Mouse (Mus musculus): ENCODE results near the gene Med1. TPM values are rescaled to one million over a fixed set of nuclear protein-coding genes. Genes with fewer than 3 reads are reported as not detected.

Med1 gene
- 6.4 TPM for polyA plus RNA-seq (2015; fragmentation: Illumina TruSeq; extraction: RNeasy Lipid Tissue Mini Kit (QIAGEN cat#74804); ENCODE audit: insufficient read depth, low read depth, low replicate concordance)

GRCm38 (mm10) chr11:98192901-98193805 is at the start of gene Med1:
Gene Med1 (minus strand): TSS chr11:98193293.

DNA sequence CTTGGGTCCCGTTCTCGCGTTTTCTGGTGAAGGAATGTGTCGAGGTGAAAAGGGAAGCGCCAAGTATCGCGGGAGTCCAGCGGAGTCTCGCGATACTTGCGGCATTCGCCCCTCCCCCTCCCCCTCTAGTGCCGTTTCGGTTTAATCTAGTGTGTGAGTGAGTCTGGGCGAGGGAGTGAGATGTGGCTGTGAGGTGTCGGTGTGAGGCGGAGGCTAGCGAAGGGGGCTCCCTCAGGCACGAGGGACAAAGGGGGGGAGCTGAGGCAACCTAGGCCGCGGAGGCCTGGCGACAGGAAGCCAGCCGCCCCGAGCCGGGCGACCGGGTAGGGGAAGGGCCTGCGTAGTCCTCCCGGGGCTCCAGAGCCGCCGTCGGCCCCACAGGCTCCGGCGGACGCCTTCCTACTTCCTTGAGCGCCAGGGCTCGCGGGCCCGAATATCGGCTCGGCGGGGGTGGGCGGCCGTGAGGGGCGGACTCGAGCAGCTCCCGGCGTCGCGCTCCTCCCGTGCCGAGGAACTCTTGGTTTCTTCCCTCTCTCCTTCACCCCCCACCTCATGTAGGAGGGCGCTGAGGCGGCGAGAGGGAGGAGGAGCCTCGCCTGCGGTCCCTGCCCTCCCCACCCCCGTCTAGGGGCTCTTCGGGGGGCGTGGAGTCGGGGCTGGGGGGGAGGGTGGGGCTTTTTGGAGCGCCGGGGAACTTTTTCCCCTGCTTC is 9.7 kb upstream of the Med1 start, which contains the start of gene Cdk12:
TSS of gene Cdk12 (plus strand) at position 419 of the 710 bp plus-strand sequence.

GRCm38 (mm10) chr11:98149786-98150624 is 43.1 kb downstream of the Med1 start, which contains the start of gene Fbxl20:
Gene Fbxl20 (minus strand): TSS chr11:98150403.

Other genes starting within 250 kb of the Med1 start
- 1.3 TPM for gene Plxdc1, start 206.8 kb downstream of the Med1 start, polyA plus RNA-seq (2015; fragmentation: Illumina TruSeq; extraction: RNeasy Lipid Tissue Mini Kit (QIAGEN cat#74804); ENCODE audit: insufficient read depth, low read depth, low replicate concordance)
- gene Arl5c, start 197.1 kb downstream of the Med1 start, polyA plus RNA-seq (2015; fragmentation: Illumina TruSeq; extraction: RNeasy Lipid Tissue Mini Kit (QIAGEN cat#74804); ENCODE audit: insufficient read depth, low read depth, low replicate concordance): 0.90 TPM
- gene Cacnb1, start 170.3 kb downstream of the Med1 start, polyA plus RNA-seq (2015; fragmentation: Illumina TruSeq; extraction: RNeasy Lipid Tissue Mini Kit (QIAGEN cat#74804); ENCODE audit: insufficient read depth, low read depth, low replicate concordance): 2.7 TPM
- 443 TPM for gene Rpl19, start 166.6 kb downstream of the Med1 start, polyA plus RNA-seq (2015; fragmentation: Illumina TruSeq; extraction: RNeasy Lipid Tissue Mini Kit (QIAGEN cat#74804); ENCODE audit: insufficient read depth, low read depth, low replicate concordance)
- not detected for gene Stac2, start 139.8 kb downstream of the Med1 start, polyA plus RNA-seq (2015; fragmentation: Illumina TruSeq; extraction: RNeasy Lipid Tissue Mini Kit (QIAGEN cat#74804); ENCODE audit: insufficient read depth, low read depth, low replicate concordance)
- gene Fbxl20, start 42.9 kb downstream of the Med1 start, polyA plus RNA-seq (2015; fragmentation: Illumina TruSeq; extraction: RNeasy Lipid Tissue Mini Kit (QIAGEN cat#74804); ENCODE audit: insufficient read depth, low read depth, low replicate concordance): 6.3 TPM
- 5.5 TPM for gene Cdk12, start 9.8 kb upstream of the Med1 start, polyA plus RNA-seq (2015; fragmentation: Illumina TruSeq; extraction: RNeasy Lipid Tissue Mini Kit (QIAGEN cat#74804); ENCODE audit: insufficient read depth, low read depth, low replicate concordance)
- gene Neurod2, start 136.4 kb upstream of the Med1 start, polyA plus RNA-seq (2015; fragmentation: Illumina TruSeq; extraction: RNeasy Lipid Tissue Mini Kit (QIAGEN cat#74804); ENCODE audit: insufficient read depth, low read depth, low replicate concordance): not detected
- 24.0 TPM for gene Ppp1r1b, start 155.1 kb upstream of the Med1 start, polyA plus RNA-seq (2015; fragmentation: Illumina TruSeq; extraction: RNeasy Lipid Tissue Mini Kit (QIAGEN cat#74804); ENCODE audit: insufficient read depth, low read depth, low replicate concordance)
- gene Stard3, start 165.1 kb upstream of the Med1 start, polyA plus RNA-seq (2015; fragmentation: Illumina TruSeq; extraction: RNeasy Lipid Tissue Mini Kit (QIAGEN cat#74804); ENCODE audit: insufficient read depth, low read depth, low replicate concordance): 10.4 TPM
- gene Tcap, start 190.5 kb upstream of the Med1 start, polyA plus RNA-seq (2015; fragmentation: Illumina TruSeq; extraction: RNeasy Lipid Tissue Mini Kit (QIAGEN cat#74804); ENCODE audit: insufficient read depth, low read depth, low replicate concordance): not detected
- not detected for gene Pnmt, start 193.2 kb upstream of the Med1 start, polyA plus RNA-seq (2015; fragmentation: Illumina TruSeq; extraction: RNeasy Lipid Tissue Mini Kit (QIAGEN cat#74804); ENCODE audit: insufficient read depth, low read depth, low replicate concordance)
- gene Pgap3, start 207.2 kb upstream of the Med1 start, polyA plus RNA-seq (2015; fragmentation: Illumina TruSeq; extraction: RNeasy Lipid Tissue Mini Kit (QIAGEN cat#74804); ENCODE audit: insufficient read depth, low read depth, low replicate concordance): 1.7 TPM
- 2.3 TPM for gene Erbb2, start 219.2 kb upstream of the Med1 start, polyA plus RNA-seq (2015; fragmentation: Illumina TruSeq; extraction: RNeasy Lipid Tissue Mini Kit (QIAGEN cat#74804); ENCODE audit: insufficient read depth, low read depth, low replicate concordance)
- 33.4 TPM for gene Mien1, start 245.7 kb upstream of the Med1 start, polyA plus RNA-seq (2015; fragmentation: Illumina TruSeq; extraction: RNeasy Lipid Tissue Mini Kit (QIAGEN cat#74804); ENCODE audit: insufficient read depth, low read depth, low replicate concordance)

All from pancreas, adult 10 weeks (tissue).